Mouse (Mus musculus) heart, adult 2 months (tissue): ENCODE results near the gene B230217C12Rik.

Experiments used
- CTCF ChIP-seq: fragments of 200-600 bp; IDR thresholded peaks from 2 replicates; pipeline ENCODE4 v1.8.1; 2022; ENCODE audit warnings: antibody characterized with exemption, mild to moderate bottlenecking, moderate library complexity
- EP300 ChIP-seq: fragments of 200-500 bp; IDR thresholded peaks from 2 replicates; pipeline ENCODE4 v1.6.1; 2011; ENCODE audit warnings: low read depth, low read length, control low read depth; ENCODE audit not compliant: insufficient read depth
- POLR2A ChIP-seq: fragments of 200-500 bp; IDR thresholded peaks from 2 replicates; pipeline ENCODE4 v1.6.1; 2011; ENCODE audit warnings: mild to moderate bottlenecking, low read depth, low read length, control low read depth; ENCODE audit not compliant: insufficient read depth

- TF ChIP-seq CTCF = no peak
- TF ChIP-seq POLR2A = no peak
- TF ChIP-seq EP300 = no peak
Measured at GRCm38 (mm10) chr11:97830501-97830900, 10.1 kb upstream of the B230217C12Rik start.
